In the genomic region with DNA sequence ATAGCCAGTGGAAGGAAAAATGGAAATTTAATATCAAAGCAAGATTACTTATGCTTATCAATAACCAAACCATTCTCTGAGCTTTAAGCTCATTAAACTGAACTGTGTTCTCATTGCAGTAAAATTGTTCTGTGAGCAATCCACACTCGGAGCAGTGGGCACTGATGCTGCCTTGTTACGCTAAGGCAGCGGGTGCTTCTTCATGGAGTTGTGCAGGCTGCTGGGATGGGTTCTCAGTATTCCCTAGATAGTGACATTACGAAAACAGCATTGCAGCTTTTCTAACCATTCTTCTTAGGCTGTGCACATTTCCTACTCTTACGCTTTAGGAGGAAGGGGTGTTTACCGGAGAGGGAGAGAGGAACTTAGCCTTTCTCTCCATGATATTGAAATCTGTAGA, we compare ENCODE assay signal across 21 mouse cellular contexts.
DNase-seq lines count a peak whose midpoint lies in the region; ATAC-seq and TF ChIP-seq lines count a peak whose summit lies in the region.
"Had no signal": no experiment of that assay in that cellular context is flagged by ENCODE, and none has a peak within 500 bp of the region (broad histone marks: within the 10 kb centered on the region; RNA-seq: fewer than 3 reads in every experiment).

No protein-coding gene starts in this region.

- H3K9ac ChIP-seq in forebrain, embryonic 11.5 days (ENCODE audit: low read length): no peak overlapping the region; the same call in 1 of the 2 replicates
- H3K9ac ChIP-seq in forebrain, embryonic 16.5 days (replicated peaks; ENCODE audit: low read depth, low read length): no peak overlapping the region
- H3K9ac ChIP-seq in midbrain, embryonic 15.5 days: no peak overlapping the region
- H3K9ac ChIP-seq: embryonic facial prominence, embryonic 13.5 days; kidney, embryonic 15.5 days; liver, embryonic 15.5 days; lung, embryonic 14.5 days; neural tube, embryonic 13.5 days had no signal

- H3K27ac ChIP-seq in forebrain, embryonic 11.5 days (ENCODE audit: low read depth, low read length): peak overlapping the region; percentile 64
- no peak overlapping the region for H3K27ac ChIP-seq in forebrain, embryonic 16.5 days (ENCODE audit: low read length)
- 0 out of 2 replicates have a peak overlapping the region, but pooled peaks have one; percentile 34 for H3K27ac ChIP-seq in midbrain, embryonic 15.5 days
- no peak overlapping the region for H3K27ac ChIP-seq in left cerebral cortex, adult 2 months
- H3K27ac ChIP-seq: embryonic facial prominence, embryonic 13.5 days; hindbrain, embryonic 10.5 days; kidney, embryonic 15.5 days; liver, embryonic 15.5 days; neural tube, embryonic 13.5 days had no signal

- no peak for TF ChIP-seq POLR2A in brain, embryonic 14.5 days (IDR thresholded peaks at IDR 0.05; ENCODE audit: borderline replicate concordance, extremely low read depth, insufficient read depth, insufficient read length, poor library complexity, severe bottlenecking)

- H3K4me2 ChIP-seq in forebrain, embryonic 11.5 days (ENCODE audit: low read depth, low read length, severe bottlenecking): no peak overlapping the region
- peak overlapping the region; percentile 23 for H3K4me2 ChIP-seq in forebrain, embryonic 16.5 days (ENCODE audit: low read length)
- no peak overlapping the region; the same call in 1 of the 2 replicates for H3K4me2 ChIP-seq in midbrain, embryonic 15.5 days
- H3K4me2 ChIP-seq: embryonic facial prominence, embryonic 13.5 days; kidney, embryonic 15.5 days; liver, embryonic 15.5 days; lung, embryonic 14.5 days; neural tube, embryonic 13.5 days had no signal

- no peak for TF ChIP-seq CTCF in brain, embryonic 14.5 days (IDR thresholded peaks at IDR 0.05; ENCODE audit: borderline replicate concordance, extremely low read depth, insufficient read depth, insufficient read length)
- no peak for TF ChIP-seq CTCF in left cerebral cortex, adult 2 months (IDR thresholded peaks at IDR 0.05)

- no peaks in the 10 kb centered on the region for H3K9me3 ChIP-seq in forebrain, embryonic 11.5 days (ENCODE audit: control insufficient read depth, low read length)
- H3K9me3 ChIP-seq in forebrain, embryonic 16.5 days (ENCODE audit: control insufficient read depth, low read length): no peaks in the 10 kb centered on the region
- no peaks in the 10 kb centered on the region for H3K9me3 ChIP-seq in midbrain, embryonic 15.5 days
- H3K9me3 ChIP-seq: embryonic facial prominence, embryonic 13.5 days; hindbrain, embryonic 10.5 days; kidney, embryonic 15.5 days; liver, embryonic 15.5 days; neural tube, embryonic 13.5 days had no signal

- H3K36me3 ChIP-seq in forebrain, embryonic 11.5 days (ENCODE audit: control insufficient read depth, insufficient read depth, low read length): no peaks in the 10 kb centered on the region
- no peaks in the 10 kb centered on the region for H3K36me3 ChIP-seq in forebrain, embryonic 16.5 days (ENCODE audit: control insufficient read depth, insufficient read depth)
- no peaks in the 10 kb centered on the region for H3K36me3 ChIP-seq in midbrain, embryonic 15.5 days (replicated peaks)
- H3K36me3 ChIP-seq: embryonic facial prominence, embryonic 13.5 days; hindbrain, embryonic 10.5 days; kidney, embryonic 15.5 days; liver, embryonic 15.5 days; neural tube, embryonic 13.5 days had no signal

- intact Hi-C loops in left cerebral cortex, adult 2 months (cut with DNase I): no loop called here

- 0 out of 2 replicates have a peak, but pooled peaks cover 2% of the 10 kb centered on the region for H3K4me1 ChIP-seq in forebrain, embryonic 11.5 days (replicated peaks; ENCODE audit: control insufficient read depth, insufficient read depth, low read length)
- H3K4me1 ChIP-seq in forebrain, embryonic 16.5 days (replicated peaks; ENCODE audit: control insufficient read depth, insufficient read depth, low read length): no peaks in the 10 kb centered on the region
- 0 out of 2 replicates have a peak, but pooled peaks cover 2% of the 10 kb centered on the region for H3K4me1 ChIP-seq in midbrain, embryonic 15.5 days
- H3K4me1 ChIP-seq: embryonic facial prominence, embryonic 13.5 days; hindbrain, embryonic 10.5 days; liver, embryonic 15.5 days; neural tube, embryonic 13.5 days had no signal

- H3K27me3 ChIP-seq in forebrain, embryonic 11.5 days (ENCODE audit: control insufficient read depth, insufficient read depth, low read length): no peaks in the 10 kb centered on the region
- H3K27me3 ChIP-seq in forebrain, embryonic 16.5 days (replicated peaks; ENCODE audit: control insufficient read depth, insufficient read depth, low read length): no peaks in the 10 kb centered on the region
- no peaks in the 10 kb centered on the region for H3K27me3 ChIP-seq in midbrain, embryonic 15.5 days (replicated peaks)
- H3K27me3 ChIP-seq: embryonic facial prominence, embryonic 13.5 days; kidney, embryonic 15.5 days; liver, embryonic 15.5 days; neural tube, embryonic 13.5 days had no signal

- 0 out of 2 replicates have a peak, but pooled peaks have one; percentile 31 for ATAC-seq in forebrain, embryonic 11.5 days (replicated peaks; ENCODE audit: low FRiP score)
- no peak; the same call in 1 of the 2 replicates for ATAC-seq in forebrain, embryonic 16.5 days
- peak; percentile 9; the same call in 1 of the 2 replicates for ATAC-seq in midbrain, embryonic 15.5 days (replicated peaks)
- ATAC-seq: hindbrain, embryonic 16.5 days had no signal

- H3K4me3 ChIP-seq in forebrain, embryonic 11.5 days (ENCODE audit: low read depth, low read length): no peak overlapping the region
- no peak overlapping the region for H3K4me3 ChIP-seq in forebrain, embryonic 16.5 days (replicated peaks; ENCODE audit: low read length)
- no peak overlapping the region for H3K4me3 ChIP-seq in midbrain, embryonic 15.5 days
- no peak overlapping the region for H3K4me3 ChIP-seq in left cerebral cortex, adult 2 months
- H3K4me3 ChIP-seq: embryonic facial prominence, embryonic 13.5 days; hindbrain, embryonic 10.5 days; kidney, embryonic 15.5 days; liver, embryonic 15.5 days; neural tube, embryonic 13.5 days had no signal

- peak; percentile 67 for DNase-seq in brain, embryonic 14.5 days (ENCODE audit: low read depth)
- no peak for DNase-seq in forebrain, embryonic 11.5 days (ENCODE audit: low spot score)
- DNase-seq in cerebellum, postnatal 25 days: no peak
- no peak for DNase-seq in left cerebral cortex, adult 2 months (ENCODE audit: extremely low spot score in 1 of 2, low spot score in 2 of 2)
- DNase-seq: B cell, adult 2 months; cerebellum, adult 11 months; cerebellum, adult 9-11 months; gastrocnemius, postnatal 10 days; heart, postnatal 14 days; kidney, adult 18-20 months; kidney, postnatal 25 days; lung, postnatal 14 days had no signal

- WGBS in forebrain, embryonic 11.5 days: 76% methylated on average over 6 of the region's 6 CpGs
- 65% methylated on average over 6 of the region's 6 CpGs for WGBS in forebrain, embryonic 16.5 days
- 69% methylated on average over 6 of the region's 6 CpGs for WGBS in midbrain, embryonic 15.5 days

Comparison
In these comparisons a context has a peak if more than half of its experiments do, and no peak if none do; other contexts are left out.
1. H3K27ac ChIP-seq: peak in forebrain, embryonic 11.5 days (single experiment) and midbrain, embryonic 15.5 days (single experiment); none in forebrain, embryonic 16.5 days (single experiment) and left cerebral cortex, adult 2 months (single experiment).